Mouse (Mus musculus) embryo, embryonic 11 days (tissue): ENCODE measurements at regions not wholly inside any gene's neighbourhood (a gene's known extent, or its start where the extent isn't known, plus 50 kb on each side); places are given as distances from the start of the nearest gene placed in this dataset.

Experiments used
- DNase-seq: peaks from one replicate; pipeline ENCODE4 v3.0.0-alpha.2; 2015

DNA sequence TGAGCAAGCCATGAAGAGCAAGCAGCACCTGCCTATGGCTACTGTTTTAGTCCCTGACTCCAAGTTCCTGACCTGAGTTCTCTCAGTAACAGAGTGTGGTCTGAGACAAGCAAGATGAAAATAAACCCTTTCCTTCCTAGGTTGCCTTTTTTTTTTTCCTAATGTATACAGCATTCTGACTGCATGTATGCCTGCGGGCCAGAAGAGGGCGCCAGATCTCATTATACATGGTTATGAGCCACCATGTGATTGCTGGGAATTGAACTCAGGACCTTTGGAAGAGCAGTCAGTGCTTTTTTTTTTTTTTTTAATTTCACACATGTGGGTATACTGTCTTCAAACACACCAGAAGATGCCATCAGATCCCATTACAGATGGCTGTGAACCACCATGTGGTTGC, 69.3 kb upstream of the Usp24 start:
- no peak for DNase-seq

DNA sequence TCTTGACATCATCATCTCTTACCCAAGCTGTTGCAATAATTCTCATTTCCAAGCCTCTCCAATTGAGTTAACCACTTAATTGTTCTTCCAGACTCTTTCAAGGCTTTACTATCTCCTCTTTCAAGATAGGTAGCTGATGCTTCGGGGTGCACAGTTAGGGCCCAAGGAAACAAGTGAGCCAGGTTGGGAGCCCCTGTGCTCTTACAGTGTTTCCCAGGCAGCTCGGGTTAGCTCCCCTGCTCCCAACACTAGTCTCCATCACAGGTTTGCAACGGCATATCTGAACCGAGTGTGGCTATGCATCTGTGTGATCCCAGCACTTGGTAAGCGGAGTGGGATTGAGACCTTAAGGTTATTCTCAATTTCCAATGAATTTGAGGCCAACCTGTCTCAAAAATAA, 68.6 kb upstream of the Usp24 start:
- no peak for DNase-seq

DNA sequence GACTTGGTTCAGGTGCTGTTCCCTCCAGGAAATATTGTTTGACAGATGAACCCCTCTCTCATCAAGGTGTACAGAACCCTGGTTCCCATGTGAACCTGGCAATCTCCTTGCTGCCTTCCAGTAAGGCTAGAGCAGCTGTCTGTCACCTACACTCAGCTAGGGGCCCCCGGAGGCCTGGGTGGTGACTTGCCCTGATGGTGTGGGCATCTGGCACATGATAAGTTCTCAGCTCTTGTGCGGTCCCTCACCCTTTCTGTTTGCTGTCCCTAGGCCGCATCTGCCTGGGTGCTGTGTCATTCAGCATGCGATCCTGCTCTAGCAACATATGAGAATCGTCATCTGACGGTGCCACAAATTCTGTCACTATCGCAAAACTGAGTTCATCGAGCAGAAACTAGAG, 67.7 kb upstream of the Usp24 start:
- no peak for DNase-seq

DNA sequence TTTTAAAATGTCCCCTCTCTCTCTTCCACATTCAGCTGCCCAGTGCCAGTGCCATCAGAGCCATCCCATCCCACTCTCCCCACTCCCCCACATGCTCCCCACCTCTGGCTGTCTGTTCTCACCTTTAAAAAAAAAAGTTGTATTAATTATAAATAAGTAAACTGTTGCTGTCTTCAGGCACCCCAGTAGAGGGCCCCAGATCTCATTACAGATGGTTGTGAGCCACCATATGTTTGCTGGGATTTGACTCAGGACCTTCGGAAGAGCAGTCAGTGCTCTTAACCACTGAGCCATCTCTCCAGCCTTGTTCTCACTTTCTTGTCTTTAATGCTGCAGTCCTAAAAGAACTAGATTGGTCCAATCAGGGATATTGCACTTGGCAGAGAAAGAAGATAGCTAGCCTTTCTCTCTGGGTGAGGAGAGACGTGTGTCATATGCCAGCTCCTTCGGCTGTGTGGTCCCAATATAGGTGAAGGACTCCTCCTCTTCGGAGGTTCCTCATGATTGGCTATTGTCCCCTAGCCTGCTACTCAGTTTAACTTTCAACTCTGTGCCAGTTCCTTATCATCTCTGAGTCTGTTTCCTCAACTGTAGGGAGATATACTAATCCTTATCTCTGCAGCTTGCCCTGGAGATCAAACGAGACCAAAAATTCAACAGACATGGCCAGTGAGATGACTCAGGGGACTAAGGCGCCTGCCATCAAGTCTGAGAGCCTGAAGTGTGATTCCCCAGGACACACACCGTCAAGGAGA, 66.8 kb upstream of the Usp24 start:
- DNase-seq: no peak

DNA sequence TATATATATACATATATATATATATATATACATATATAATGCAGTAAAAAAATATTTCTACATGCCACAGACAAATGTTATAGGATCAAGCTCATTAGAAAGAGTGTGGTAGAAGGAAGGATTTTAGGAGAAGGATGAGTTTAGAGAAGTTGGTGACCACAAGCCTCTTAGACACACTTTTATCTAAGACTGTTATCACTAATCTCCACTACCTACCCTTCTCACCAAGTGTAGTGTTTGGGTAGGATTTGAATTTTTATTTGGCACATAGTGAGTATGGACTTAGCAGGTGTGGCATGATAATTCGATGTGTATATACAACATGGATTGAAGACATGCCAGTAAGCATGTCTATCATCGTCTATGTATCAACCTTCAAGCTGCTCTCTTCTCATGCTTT, 66.0 kb upstream of the Usp24 start:
- no peak for DNase-seq

DNA sequence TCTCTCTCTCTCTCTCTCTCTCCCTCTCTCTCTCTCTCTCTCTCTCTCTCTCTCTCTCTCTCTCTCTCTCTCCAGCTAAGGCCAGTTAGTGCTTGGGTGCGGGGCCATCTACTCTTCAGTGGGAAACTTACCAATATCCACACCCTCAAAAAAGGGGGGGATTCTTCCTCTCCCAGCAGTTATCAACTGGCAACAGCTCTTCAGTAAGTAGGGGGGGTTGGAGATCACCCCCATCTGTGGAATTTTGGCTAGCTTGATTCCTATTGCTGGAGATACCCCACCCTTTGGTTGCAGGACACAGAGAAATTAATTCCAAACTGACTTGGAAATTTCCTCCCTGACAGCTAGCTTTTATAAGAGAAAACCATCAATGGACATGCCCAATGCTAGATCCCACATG, 64.6 kb upstream of the Usp24 start:
- no peak for DNase-seq

DNA sequence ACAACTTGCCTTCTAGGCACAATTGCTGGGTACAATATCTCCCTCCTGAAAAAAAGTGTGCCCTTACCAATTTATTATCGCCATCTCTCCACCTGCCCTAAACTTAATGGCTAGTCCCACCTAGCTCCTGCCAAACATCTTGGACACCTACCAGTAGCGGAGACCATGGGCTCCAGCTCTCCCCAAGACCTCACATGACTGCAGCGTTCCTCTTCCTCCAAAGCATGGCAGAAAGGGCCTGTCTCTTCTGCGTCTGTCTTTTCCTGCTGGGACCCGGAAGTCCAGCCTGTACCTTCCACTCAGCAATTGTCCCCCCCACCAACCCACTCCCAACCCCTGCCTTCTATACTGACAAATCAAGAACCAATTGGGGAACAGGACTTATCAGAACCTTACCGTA, 63.1 kb upstream of the Usp24 start:
- DNase-seq: no peak

DNA sequence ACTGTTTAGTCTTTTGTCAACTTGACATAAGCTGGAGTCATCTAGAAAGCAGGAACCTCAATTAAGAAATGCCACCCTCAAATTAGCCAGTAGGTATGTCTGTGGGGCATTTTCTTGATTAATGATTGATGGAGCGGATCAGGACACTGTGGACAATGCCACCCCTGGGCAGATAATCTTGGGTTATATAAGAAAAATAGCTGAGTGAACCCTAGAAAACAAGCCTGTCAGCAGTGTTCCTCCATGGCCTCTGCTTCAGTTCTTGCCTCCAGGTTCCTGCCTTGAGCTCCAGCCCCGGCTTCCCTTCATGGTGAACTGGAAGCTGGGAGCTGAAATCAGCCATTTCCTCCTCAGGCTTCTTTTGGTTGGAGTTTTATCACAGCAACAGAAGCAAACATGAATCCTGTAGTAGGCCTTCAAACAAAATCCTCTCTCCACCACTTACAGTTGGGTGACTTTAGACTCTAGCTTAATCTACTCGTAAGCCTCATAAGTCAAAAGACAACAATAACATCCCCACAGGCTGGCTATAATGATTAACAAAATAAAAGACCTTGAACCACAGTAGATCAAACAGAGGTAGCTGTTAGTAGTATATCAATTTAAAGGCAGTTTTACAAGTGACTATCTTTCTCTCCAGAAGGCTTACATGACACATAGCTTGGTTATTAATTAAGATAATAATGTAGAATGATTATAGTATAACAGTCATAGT, 61.1 kb upstream of the Usp24 start:
- no peak for DNase-seq

DNA sequence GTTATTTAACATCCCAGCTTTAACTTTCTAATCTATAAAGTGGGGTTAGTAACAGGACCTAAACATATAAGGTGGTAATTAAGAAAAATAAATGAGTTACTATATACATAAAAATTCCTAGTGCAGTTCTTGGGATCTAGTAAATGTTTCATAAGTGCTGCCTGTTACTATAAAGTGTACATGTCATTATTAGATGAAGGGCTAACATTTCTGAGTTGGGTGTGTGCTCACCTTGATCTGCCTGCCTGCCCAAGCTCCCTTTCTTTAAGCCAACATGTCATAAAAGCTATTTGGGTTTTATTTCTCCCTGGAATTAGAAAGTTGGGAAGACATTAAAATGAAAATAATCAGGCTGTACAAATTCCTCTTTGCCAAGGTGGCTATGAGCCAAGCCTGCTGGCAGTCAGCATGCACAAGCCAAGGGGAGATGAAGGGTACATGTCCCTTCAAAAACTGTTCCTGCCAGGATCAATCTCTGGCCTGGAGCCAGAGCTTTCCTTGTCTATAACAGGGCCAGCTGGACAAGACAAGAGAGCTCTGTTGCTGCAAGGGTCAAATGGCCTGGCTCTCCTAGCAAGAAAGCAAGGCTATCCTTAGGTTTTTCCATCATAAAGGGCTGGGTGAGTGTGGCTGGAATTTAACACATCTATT, 59.9 kb upstream of the Usp24 start:
- no peak for DNase-seq

DNA sequence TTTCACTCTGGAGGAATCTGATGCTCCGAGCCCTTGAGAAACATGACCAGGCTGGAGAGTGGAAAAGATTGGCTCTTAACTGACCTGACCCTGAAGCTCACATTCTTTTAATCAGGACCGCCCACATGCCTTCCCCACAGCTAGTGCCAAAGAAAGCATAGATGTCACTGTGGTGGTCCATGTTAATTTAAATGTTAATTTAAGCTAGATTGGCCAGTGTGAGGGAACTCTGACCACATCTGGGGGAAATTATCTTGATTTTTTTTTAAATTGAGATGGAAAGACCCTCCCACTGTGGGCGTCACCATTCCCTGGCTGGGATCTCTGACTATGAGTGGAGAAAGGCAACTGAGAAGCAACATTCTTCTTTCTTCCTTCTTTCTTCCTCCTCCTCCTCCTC, 54.6 kb upstream of the Usp24 start:
- DNase-seq: no peak

DNA sequence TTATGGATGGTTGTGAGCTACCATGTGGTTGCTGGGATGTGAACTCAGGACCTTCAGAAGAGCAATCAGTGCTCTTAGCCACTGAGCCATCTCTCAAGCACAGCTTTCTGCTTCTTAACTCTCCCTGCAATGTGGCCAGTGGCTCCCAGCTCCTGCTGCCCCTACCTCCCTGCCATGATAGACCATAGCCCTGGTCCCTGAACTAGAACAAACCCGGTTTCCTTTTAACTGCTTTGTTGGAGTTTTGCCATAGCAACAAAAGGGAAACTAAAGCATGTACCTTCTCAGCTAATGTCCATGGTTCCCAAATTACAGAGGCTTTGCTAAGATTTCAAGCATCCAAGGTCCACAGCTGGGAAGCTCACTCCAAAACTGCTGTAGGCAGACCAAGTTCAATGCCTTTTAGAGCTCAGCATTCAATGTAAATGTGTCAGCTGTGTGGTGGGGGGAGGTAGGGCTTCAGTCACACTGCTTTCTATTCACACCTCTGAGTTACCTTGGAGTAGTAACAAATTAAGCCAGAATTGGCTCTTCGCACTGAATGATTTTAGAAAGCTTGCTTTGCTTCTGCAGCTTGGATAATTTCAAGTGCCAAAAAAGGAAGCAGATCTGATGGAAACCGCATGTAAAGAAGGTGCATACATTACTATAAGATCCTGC, 54.0 kb upstream of the Usp24 start:
- DNase-seq: no peak

DNA sequence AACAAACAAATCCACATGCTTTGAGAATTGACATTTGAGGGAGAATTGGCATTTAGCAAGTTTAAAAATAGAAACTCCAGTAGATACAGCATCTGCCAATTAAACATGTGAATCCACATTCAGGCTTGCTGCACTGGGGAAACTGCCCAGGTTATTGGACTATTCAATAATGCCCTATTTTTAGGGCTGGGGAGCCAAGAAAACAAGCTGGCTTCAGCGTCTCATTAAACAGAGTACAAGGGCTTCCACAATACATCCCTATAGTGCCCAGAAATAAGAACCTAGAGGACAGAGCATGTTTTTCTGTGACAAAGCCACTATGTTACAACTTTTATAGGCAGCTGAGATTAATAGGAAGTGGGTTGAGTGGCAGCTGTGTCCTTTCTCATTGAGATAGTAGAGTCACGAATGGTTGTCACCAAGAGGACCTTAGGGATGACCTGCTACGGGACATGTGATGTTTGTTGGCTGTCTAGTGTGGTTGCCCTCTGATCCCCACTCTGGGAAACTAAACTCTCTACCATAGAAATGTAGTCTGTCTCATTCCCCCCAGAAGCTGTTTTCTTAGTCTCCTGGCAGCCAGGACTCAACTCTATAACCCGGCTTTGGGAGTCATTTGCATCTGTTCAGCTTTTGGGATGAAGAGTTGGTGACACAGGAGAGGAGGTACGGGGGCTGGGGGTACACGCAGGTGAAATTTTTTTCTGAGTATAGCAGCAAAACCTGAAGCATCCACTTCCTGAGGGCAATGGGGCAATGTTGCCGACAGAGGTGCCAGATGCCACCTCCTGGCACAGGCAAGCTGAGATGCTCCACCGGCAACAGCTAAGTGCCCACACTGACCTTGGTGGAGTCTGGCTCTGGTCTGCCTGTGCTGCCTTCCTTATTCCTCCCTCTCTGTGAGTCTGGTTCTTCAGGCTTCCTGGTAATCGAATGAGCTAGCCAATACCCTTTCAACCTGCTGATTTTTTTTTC, 53.0 kb upstream of the Usp24 start:
- DNase-seq: no peak
